Mouse (Mus musculus) gonadal fat pad, adult 2 months (tissue): Measurements from ENCODE around the gene Kdm2b. TPM values are rescaled to one million over a fixed set of nuclear protein-coding genes. Genes with fewer than 3 reads are reported as not detected.

ENCODE experiments used
- DNase-seq: peaks from one replicate; pipeline ENCODE4 v3.0.0-alpha.2; 2012; ENCODE audit warnings: low read depth
- polyA plus RNA-seq: library from polyadenylated mRNA; depleted of rRNA; stranded (reverse); fragments of >200 nt; gene quantifications from 2 replicates; pipeline ENCODE4 v1.2.3, GENCODE M21; 2012; rRNA removed

Gene Kdm2b
- 18.0 and 21.7 TPM in 2 replicates for polyA plus RNA-seq

DNA sequence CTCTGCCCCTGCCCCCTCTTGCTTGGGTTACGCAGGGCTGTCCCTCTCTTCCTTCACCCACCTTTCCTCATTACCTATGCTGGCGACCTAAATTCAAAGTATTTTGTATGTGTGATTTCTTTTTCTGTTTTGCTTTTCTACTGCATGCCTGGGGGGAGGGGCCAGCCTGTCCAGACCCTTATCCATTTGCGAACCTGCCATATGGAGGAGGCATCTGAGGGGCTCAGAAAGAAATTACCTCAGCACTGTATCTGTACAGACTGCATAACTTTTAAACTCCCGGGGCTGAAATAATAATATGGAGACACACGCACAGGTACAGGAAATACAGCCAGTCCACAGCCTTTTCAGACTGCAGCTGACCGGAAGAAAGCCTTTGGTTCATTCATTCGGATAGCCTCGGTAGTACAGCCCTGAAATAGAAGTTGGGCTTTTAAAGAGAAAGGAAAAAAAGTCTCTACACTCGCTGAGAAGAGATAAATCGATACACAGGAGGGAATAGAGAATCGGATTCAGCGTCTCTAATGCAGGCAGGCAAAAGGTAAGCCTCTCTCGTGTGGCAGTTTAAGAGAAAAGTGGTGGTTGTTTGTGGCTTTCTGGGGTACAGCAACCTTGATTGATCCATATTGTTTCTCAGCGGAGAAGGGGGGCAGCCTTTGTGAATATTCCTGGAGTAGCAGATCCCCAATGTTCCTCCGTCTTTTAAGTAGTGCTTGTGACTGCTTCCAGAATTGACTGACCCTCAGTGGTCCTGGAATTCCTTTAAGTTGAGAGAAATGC lies at the start of gene Kdm2b:
Gene Kdm2b, minus strand, starts transcription at position 273 of the 780 bp plus-strand sequence.
- no peak for DNase-seq

DNA sequence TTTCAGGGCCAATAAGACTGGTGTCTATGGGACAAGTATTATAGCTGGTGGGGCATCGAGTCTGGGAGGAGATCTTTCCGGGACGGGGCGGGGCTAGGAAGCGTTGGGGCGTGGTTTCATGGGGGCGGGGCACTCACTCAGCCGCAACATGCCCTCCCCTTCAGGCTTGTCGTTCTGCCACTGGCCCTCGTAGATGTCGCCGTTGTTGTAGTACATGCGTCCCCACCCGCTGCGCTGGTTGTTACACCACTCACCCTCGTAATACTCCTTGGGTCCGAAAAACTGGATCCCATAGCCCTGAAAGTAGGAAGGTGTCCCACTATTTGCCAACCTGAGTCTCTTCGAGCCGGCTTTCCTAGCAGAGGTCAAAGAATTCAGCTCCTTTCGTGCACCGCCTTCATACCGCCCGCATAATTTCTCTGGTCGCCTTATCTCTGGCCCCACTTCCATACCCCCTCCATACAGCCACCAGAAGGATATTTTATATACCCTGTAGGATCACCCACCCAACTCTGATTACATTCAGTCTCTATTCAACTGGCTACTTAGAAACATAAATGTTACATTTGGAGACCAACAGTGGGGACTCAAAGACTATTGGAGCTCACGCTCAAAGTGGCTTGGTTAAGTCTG lies 49.6 kb upstream of the Kdm2b start:
- no peak for DNase-seq

DNA sequence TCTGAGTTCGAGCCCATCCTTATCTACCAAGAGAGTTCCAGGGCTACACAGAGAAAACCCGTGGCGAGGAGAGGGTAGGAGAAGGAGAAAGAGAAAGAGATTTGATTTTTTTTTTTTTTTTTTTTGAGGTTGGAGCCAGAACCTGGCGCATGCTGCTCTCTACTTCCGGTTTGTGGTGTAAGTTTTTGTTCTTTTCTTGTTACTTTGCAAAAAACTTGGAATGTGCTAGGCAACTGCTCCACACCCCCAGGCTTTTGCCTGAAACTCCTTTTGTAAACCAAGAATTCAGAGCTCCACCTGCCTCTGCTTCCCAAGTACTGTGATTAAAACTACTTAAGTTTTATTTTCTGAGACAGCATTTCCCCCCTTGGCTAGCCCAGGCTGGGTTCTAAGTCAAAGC lies 48.5 kb upstream of the Kdm2b start:
- DNase-seq: no peak

DNA sequence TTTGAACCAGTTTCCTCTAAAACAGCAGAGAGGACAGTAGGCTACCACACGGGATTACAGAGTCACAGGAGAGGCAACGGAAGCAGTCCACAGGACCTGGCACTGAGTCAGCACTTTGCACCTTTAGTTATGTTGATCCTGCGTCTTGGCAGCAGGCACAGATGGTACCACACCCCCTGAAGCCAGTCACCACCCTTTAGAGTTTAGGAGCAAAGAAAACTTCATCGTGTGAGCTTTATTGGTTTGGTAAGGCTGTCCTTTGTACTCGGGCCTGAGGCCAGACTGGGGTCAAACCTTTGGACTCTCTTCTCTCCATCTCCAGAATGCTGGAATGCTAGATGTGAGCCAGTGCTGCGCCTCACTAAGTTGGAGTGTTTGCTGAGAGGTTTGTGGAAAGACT lies 45.9 kb upstream of the Kdm2b start:
- DNase-seq: no peak

GRCm38 (mm10) chr5:123035089-123035488 lies 45.5 kb upstream of the Kdm2b start:
- DNase-seq: no peak

GRCm38 (mm10) chr5:123033646-123034160 lies 44.1 kb upstream of the Kdm2b start:
- no peak for DNase-seq

DNA sequence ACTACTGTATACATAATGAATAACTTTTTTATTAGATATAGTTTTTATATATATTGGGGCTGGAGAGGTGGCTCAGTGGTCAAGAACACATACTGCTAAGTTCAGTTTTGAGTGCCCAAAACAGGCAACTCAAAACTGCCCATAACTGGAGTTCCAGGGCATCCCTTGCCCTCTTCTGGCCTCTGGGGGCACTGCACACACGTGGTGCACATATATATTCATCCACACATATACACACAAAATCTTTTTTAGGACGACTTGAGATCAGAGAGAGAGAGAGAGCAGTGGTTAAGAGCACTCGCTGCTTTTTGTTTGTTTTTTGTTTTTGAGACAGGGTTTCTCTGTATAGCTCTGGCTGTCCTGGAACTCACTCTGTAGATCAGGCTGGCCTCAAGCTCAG lies 41.7 kb upstream of the Kdm2b start:
- no peak for DNase-seq

DNA sequence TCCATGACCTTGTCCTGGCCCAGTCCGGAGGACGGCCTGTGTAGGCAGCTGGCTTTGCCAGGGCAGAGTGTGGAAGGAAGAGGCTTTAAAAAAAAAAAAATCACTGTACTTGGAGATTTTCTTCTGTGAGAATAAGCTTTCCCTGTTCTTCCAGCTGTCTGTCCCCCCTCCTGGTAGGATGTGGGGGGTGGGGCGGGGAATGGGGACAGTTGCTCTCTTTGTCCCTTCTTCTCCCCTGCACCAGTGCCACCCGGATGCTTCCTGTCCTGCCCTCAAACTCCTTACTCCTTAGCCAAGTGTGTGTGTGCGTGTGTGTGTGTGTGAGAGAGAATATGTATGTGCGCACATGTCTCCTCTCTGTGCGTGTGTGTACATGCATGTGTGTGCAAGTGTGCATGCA lies 40.1 kb upstream of the Kdm2b start:
- no peak for DNase-seq

DNA sequence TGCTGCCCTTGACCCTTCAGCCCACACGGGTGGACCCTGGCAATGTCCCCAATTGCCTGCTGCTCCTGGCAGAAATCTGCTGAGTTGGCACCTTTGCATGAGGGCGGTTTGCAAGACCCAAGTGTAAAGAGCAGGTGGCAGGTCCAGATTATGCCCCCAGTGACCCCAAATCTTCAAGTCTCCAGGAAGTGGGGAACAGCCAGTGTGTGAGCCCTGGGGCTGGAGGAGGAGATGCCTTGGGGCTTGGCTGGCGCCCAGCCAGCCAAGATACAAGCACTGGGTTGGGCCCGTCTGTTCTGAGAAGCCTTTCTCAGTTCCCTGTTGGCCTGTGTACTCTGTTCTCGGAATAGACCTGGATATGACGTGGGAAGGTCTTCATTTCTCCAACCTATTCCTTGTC lies 37.8 kb upstream of the Kdm2b start:
- no peak for DNase-seq

DNA sequence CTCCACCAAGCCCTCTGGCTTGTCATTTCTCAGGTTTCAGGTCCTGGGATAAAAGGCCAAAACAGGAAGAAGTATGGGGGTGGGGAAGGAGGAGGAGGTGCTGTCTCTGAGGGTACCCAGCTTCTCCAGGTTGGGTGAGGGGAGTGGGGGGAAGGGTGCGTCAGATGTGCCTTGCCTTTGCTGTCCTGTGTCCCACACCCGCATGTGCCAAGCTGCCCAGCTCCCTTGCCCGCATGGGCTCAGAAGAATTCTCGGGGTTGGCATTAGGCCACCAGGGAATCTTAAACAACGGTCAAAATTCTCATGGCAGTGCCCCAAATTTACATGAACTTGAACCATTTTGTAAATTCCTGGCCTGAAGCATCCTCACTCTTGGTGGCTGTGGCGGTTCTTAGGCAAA lies 36.8 kb upstream of the Kdm2b start:
- no peak for DNase-seq

DNA sequence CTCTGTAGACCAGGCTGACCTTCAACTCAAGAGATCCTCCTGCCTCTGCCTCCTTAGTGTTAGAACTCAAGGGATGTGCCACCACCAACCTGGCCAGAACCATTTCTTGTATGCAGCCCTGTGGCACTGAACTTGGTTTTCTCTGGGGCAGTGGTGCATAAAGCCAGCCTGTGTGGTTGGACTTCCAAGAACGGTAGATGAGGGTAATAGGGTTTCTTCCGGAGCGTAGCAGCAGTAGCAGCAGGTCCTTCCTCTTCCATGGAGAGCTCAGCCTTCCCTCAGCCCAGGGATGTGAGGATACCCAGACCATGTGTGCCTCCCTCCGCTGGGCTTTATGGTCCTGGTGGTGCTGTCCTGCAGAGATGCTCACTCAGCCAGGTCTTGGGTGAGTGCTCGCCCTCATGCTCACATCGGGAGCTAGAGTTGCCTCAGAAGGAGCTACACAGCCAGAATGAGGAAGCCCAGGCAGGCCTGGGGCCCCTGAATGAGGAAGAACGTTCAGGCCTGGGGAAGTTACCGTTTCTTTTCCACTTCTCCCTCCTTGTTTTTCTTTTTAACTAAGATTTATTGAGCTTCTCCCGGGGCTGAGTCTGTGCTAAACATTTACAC lies 35.4 kb upstream of the Kdm2b start:
- DNase-seq: no peak

DNA sequence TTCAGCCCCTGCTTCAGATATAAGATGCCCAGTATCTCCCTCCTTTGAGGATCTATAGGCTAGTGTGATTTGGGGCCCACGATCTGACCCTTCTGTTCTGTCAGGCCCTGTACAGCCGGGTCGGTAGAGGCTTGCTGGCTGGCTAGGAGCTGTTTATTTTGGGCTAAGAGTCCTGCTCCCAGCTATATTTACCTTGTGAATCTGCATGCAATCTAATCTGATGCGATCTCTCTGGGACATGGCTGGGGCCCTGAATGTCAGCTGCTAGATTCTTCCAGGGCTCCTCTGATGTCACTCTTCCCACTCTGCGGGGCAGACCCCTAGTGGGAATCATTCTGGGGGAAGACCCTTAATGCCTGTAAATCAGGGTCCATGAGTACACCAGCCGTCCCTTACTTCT lies 34.7 kb upstream of the Kdm2b start:
- no peak for DNase-seq

DNA sequence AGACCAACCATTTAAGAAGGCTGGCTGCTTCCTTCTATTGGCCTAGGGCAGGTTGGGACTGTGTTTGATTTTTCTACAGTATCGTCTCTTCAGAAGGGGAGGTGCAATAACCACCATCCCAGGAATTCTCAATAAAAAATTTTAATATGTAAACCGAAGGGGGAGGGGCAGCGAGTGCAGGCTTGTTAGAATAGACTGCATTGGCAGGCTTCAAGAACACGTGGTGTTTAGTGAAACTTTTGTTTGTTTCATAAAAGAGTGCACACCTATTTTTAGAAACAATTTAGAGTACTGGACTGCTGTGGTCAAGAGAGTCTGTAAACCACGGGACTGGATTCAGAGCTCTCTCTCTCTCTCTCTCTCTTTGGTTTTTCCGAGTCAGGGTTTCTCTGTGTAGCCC lies 33.4 kb upstream of the Kdm2b start:
- no peak for DNase-seq

DNA sequence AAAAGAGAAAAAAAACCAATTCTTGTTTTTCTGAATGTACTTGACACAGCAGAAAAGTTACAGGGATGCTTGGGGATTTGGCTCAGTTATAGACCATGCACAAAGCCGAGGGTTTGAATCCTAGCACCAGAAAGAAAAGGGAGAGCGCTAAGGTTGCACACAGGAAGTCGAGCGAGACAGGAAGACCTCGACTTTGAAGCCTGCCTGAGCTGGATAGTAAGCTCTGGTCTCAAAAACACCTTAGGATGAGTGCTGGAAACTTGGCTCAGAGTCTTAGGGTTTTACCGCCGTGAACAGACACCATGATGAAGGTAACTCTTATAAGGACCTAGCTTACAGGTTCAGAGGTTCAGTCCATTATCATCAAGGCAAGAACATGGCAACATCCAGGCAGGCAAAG lies 31.8 kb upstream of the Kdm2b start:
- DNase-seq: no peak

DNA sequence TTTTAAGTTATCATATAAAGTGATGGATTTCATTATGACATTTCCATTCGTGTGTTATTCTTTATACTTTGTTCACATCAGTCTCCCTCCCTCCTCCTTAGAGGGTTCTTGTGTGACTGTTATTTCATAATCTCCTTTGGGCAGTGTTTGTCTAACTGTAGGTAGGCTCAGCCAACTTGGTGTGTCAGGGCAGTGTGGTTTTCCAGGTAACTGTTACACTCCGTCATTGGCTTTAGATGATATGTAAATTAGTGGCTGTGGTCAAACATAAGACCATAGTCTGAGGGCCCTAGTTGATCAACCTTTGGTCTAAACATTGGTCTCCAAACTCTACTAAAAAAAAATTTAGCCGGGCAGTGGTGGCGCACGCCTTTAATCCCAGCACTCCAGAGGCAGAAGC lies 30.8 kb upstream of the Kdm2b start:
- DNase-seq: no peak

DNA sequence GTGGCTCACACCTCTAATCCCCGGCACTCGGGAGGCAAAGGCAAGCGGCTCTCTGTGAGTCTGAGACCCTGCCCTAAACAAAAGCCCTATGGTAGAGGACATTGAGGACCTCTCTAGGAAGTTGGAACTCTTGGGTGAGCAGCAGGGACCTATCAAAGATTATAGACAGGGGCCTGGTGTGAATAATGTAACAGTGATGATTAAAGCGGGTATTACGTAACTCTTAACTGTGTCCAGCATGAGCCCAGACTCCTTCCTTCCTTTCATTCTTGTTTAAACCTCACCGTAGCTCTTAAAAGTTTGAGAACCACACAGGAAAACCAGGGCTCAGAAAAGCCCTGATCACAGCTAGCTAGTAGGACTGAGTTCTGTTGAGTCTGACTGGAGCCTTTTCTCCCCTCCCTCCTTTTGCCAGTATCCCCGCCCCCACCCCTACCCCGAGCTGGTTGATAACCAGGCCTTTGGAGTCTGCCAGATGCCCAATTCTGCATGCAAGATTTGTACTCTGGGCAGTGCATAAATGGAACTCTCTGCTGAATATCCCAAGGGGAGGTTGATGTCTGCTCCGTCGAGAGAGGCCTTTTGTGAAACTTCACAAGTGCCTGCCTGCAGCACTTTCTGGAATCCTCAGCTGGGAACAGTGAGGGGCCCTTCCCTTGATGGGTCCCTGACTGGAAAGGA lies 29.9 kb upstream of the Kdm2b start:
- no peak for DNase-seq

DNA sequence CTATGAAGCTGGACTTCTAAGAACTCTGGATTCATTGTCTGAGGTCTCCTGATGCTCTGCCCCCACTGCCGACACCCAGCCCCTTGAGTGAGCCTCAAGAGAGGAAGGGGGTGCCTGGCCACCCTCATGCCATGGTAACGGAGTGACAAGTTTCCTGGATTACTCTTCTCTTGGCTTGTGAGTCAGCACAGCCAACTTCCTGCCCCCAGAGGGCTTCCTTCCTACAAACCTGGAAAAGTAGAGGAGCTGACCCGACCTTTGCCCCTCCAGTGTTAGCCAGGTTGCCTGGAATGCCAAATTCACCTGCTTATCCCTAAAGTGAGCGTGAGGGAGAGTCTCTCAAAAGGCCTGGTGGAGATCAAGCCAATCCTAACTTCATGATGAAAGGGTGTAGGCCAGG lies 27.9 kb upstream of the Kdm2b start:
- DNase-seq: no peak

DNA sequence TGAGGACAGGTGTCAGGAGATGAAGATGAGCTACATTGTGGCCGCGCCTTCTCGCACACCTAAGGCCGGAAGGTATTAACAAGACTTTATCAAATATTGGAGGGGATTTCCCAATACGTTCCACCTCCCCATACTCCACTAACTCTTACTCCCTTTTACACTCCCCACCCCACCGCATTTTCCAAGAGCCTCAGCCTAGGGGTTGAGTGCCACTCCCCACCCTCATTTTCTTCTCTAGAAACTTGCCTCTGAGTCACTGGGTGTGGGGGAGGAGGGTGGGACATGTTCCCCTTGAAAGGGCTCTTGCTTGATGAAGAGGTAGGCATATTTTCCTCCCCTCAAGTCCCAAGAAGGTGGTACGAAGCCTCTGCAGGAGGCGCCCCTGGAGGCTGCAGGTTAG lies 26.3 kb upstream of the Kdm2b start:
- no peak for DNase-seq

- no peak for DNase-seq
These were observed 25.4 kb upstream of the Kdm2b start, which contains the start of gene Orai1 for GRCm38 (mm10) chr5:123014753-123015701. TSS of gene Orai1 (plus strand) at chr5:123015074.

- no peak for DNase-seq
These were observed 24.1 kb upstream of the Kdm2b start for GRCm38 (mm10) chr5:123013599-123014315.
